Mouse (Mus musculus) liver, embryonic 12.5 days (tissue): ENCODE measurements at regions not wholly inside any gene's neighbourhood (a gene's known extent, or its start where the extent isn't known, plus 50 kb on each side); places are given as distances from the start of the nearest gene placed in this dataset.
A peak's percentile ranks its signal among the peaks of the same experiment; 100 is the strongest.

ENCODE experiments used
- ATAC-seq: fragments of 200-750 bp; cut with Nextera tagmentation; 2 replicates; pipeline ENCODE4 v1.8.0; 2017; ENCODE audit warnings: moderate number of reproducible peaks, mild to moderate bottlenecking, moderate library complexity
- H3K27ac ChIP-seq: fragments of 300-500 bp; sonication (generic); 2 replicates; pipeline ENCODE4 v1.5.1; 2016; ENCODE audit warnings: mild to moderate bottlenecking
- H3K27me3 ChIP-seq: fragments of 300-500 bp; sonication (generic); replicated peaks from 2 replicates; pipeline ENCODE4 v1.6.1; 2016; ENCODE audit warnings: mild to moderate bottlenecking, moderate library complexity
- H3K36me3 ChIP-seq: fragments of 300-500 bp; sonication (generic); 2 replicates; pipeline ENCODE4 v1.6.1; 2016; ENCODE audit warnings: mild to moderate bottlenecking, moderate library complexity
- H3K4me1 ChIP-seq: fragments of 300-500 bp; sonication (generic); 2 replicates; pipeline ENCODE4 v1.6.1; 2016
- H3K4me2 ChIP-seq: fragments of 300-500 bp; sonication (generic); 2 replicates; pipeline ENCODE4 v1.6.1; 2016; ENCODE audit warnings: mild to moderate bottlenecking, moderate library complexity
- H3K4me3 ChIP-seq: fragments of 300-500 bp; sonication (generic); 2 replicates; pipeline ENCODE4 v1.5.1; 2016; ENCODE audit warnings: mild to moderate bottlenecking, moderate library complexity
- H3K9ac ChIP-seq: fragments of 300-500 bp; sonication (generic); 2 replicates; pipeline ENCODE4 v1.6.1; 2016; ENCODE audit warnings: mild to moderate bottlenecking, moderate library complexity
- H3K9me3 ChIP-seq: fragments of 300-500 bp; sonication (generic); replicated peaks from 2 replicates; pipeline ENCODE4 v1.6.1; 2016; ENCODE audit warnings: mild to moderate bottlenecking, moderate library complexity
- WGBS: fragments of 180-500 bp; shearing (Covaris S2); methylation state at CpG from one replicate; pipeline ENCODE4 v1.1.7; 2016; ENCODE audit not compliant: insufficient replicate concordance; 5-methylcytosine and 5-hydroxymethylcytosine counted together

DNA sequence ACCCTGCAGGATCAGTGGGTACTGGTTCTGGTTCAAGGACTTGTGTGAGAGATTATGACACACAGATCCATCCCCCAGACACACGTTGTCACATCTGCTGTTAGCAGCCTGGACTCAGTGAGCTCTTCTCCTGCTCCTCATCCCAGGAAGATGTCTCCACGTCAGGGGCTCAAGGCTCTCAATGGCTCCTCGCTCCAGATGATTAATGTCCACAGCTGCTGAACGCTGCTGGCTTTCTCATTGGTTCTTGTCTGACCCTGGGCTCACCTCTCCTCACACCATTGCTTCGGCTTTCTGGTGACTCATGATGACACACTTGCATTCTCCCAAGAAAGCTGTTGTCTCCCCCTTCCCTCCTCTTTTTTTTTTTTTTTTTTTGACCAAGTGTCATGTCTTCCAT, 116.2 kb downstream of the Gadd45g start:
- Histone ChIP-seq H3K9ac (no peak overlapping the region), H3K27me3 (0 out of 2 replicates have a peak, but pooled peaks cover 13% of the 10 kb centered on the region), H3K4me2 (no peak overlapping the region), H3K36me3 (no peaks in the 10 kb centered on the region), H3K27ac (no peak overlapping the region), H3K9me3 (no peaks in the 10 kb centered on the region), H3K4me1 (peaks cover 37% of the 10 kb centered on the region), H3K4me3 (no peak overlapping the region)
- WGBS, result 49% methylated on average over 5 of the region's 5 CpGs
- ATAC-seq, result no peak

DNA sequence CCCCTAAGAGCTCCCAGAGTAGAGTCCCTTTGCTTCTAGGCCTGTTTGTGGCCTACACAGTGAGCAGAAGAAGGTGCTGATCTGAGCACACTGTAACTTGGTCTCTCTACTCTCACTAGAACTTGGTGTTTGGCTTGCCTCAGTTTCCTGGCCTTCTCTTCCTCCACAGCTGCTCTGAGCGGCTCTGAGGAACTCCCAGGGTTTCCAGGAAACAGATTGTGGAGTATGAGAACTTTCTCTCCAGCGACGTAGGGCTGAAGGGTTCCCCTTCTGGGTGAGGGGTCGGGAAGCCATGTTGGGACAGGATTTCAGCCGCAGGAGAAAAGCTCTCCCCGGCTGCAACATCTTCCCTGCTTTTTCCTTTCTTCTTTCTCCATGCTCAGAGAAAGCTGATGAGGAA, 117.5 kb downstream of the Gadd45g start:
- Histone ChIP-seq H3K4me3 (no peak overlapping the region), H3K27me3 (0 out of 2 replicates have a peak, but pooled peaks cover 15% of the 10 kb centered on the region), H3K27ac (no peak overlapping the region), H3K36me3 (no peaks in the 10 kb centered on the region), H3K4me1 (peaks cover 30% of the 10 kb centered on the region), H3K9me3 (no peaks in the 10 kb centered on the region), H3K9ac (no peak overlapping the region), H3K4me2 (no peak overlapping the region)
- WGBS, result 23% methylated on average over 6 of the region's 6 CpGs
- no peak for ATAC-seq

DNA sequence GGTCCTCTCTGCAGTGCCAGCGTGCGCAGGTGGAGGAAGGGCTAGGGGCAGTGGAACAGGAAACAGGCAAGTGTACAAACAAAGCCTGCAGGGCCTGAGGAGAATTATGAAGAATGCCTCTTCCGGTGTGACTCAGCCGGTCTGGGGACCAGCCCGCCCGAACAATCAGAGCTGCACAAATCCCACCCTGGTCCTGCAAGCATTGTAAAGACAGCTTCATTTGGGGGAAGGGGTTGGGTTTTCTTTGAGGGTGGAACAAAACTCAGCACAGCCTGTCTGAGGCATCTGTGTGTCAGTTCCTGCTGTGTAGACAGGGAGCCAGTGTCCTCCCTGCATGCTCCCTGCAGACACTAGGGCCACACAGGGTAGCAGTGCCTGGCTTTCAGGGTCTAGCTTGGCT, 117.9 kb downstream of the Gadd45g start:
- peak; percentile 28; the same call in 1 of the 2 replicates for ATAC-seq
- no peak overlapping the region for H3K9ac ChIP-seq
- H3K4me1 ChIP-seq, result peaks cover 30% of the 10 kb centered on the region
- no peak overlapping the region for H3K4me3 ChIP-seq
- 0 out of 2 replicates have a peak, but pooled peaks cover 15% of the 10 kb centered on the region for H3K27me3 ChIP-seq
- 21% methylated on average over 6 of the region's 6 CpGs for WGBS
- no peaks in the 10 kb centered on the region for H3K9me3 ChIP-seq
- no peak overlapping the region for H3K4me2 ChIP-seq
- 0 out of 2 replicates have a peak overlapping the region, but pooled peaks have one; percentile 7 for H3K27ac ChIP-seq
- H3K36me3 ChIP-seq, result no peaks in the 10 kb centered on the region

DNA sequence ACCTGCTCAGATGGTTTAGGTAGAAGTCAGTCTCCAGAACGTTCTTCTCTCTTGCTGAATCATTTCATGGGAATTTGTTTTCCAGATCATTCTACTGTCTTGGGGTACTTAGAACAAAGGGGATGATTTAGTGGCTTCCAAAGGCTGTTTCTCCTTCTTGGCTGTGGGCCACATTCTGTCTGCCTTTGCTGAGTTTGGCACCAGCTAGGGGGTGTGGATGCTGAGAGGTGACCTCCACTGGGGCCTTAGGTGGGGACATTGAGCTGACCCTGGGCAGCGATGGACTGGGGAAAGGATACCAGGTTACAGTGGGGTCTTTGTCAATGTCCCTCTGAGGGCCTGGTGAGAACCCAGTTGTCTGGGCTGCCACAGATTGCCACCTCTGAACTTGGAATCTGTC, 118.4 kb downstream of the Gadd45g start:
- 64% methylated on average over 2 of the region's 2 CpGs for WGBS

DNA sequence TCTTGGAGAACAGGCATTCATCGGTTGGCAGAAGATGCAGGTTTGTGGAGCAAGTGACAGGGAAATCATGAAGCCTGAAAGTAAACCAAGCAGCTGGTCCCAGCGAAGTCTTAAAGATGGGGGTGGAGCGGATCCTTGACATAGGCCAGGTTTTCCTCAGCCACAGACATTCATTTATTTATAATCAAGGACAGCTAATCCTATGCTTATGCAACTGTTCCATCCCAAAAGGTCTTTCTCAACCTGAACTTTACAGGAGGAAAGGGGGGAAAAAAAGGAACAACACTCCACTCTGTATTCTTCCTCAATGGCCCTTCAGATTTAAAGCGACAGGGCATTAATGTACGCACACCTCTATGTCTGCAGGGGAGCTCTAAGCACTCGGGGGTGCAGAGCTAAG, 121.6 kb downstream of the Gadd45g start:
- ATAC-seq, result no peak
- Histone ChIP-seq H3K4me1 (peaks cover 29% of the 10 kb centered on the region), H3K27ac (no peak overlapping the region), H3K9me3 (no peaks in the 10 kb centered on the region), H3K4me2 (no peak overlapping the region), H3K36me3 (no peaks in the 10 kb centered on the region), H3K4me3 (no peak overlapping the region), H3K27me3 (0 out of 2 replicates have a peak, but pooled peaks cover 18% of the 10 kb centered on the region), H3K9ac (no peak overlapping the region)
- WGBS, result 73% methylated on average over 6 of the region's 6 CpGs

More for the DNA sequence above, 118.4 kb downstream of the Gadd45g start:
- Histone ChIP-seq H3K9me3 (no peaks in the 10 kb centered on the region), H3K4me3 (no peak overlapping the region), H3K9ac (no peak overlapping the region), H3K36me3 (no peaks in the 10 kb centered on the region), H3K4me1 (peaks cover 32% of the 10 kb centered on the region), H3K27ac (0 out of 2 replicates have a peak overlapping the region, but pooled peaks have one; percentile 7), H3K4me2 (no peak overlapping the region), H3K27me3 (0 out of 2 replicates have a peak, but pooled peaks cover 18% of the 10 kb centered on the region)
- ATAC-seq, result no peak

DNA sequence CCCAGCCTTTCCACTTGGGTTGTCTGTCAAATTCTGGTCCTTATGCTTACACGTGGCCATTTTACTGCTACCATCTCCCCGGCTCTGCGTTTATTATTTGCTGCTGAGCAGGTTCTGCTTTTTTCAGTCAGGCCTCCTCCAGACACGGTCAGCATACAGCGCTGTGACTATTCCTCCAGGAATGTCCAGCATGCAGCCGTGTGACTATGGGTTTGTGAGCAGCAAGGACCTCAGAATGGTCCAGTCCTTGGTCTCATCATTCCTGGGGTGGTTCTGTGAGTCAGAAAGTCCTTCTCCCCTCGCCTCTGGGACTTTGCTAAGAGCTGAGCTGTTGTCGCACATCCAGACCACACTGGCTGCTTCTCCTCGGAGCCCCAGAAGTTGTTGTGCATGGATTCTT, 122.3 kb downstream of the Gadd45g start:
- H3K4me1 ChIP-seq, result peaks cover 34% of the 10 kb centered on the region
- H3K4me2 ChIP-seq, result no peak overlapping the region
- H3K9me3 ChIP-seq, result no peaks in the 10 kb centered on the region
- H3K36me3 ChIP-seq, result no peaks in the 10 kb centered on the region
- 0 out of 2 replicates have a peak, but pooled peaks cover 13% of the 10 kb centered on the region for H3K27me3 ChIP-seq
- no peak for ATAC-seq
- no peak overlapping the region for H3K27ac ChIP-seq
- WGBS, result 59% methylated on average over 9 of the region's 9 CpGs
- no peak overlapping the region for H3K9ac ChIP-seq
- no peak overlapping the region for H3K4me3 ChIP-seq

DNA sequence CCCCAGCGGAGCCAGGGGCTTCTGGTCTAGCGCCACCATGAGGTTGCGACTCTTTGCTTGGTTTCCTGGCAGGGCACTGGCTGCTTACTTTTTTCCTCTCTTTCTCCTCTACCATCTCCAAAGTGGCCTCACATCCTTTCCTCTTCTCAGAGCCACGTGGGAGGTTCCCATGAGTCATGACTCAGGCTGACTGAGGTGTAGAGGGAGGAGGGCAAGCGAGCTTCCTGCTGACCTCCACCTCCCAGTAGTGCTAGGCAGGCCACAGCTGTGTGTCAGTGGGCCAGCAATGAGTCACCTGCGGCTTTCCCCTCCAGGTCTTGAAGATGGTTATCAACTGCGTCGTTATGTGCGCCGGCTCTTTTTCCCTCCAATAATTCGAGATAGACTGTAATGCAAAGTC, 123.6 kb downstream of the Gadd45g start:
- 52% methylated on average over 11 of the region's 11 CpGs for WGBS
- ATAC-seq, result no peak
- Histone ChIP-seq H3K4me1 (peaks cover 39% of the 10 kb centered on the region), H3K27ac (no peak overlapping the region), H3K4me3 (no peak overlapping the region), H3K4me2 (no peak overlapping the region), H3K36me3 (no peaks in the 10 kb centered on the region), H3K9ac (no peak overlapping the region), H3K9me3 (no peaks in the 10 kb centered on the region), H3K27me3 (0 out of 2 replicates have a peak, but pooled peaks cover 11% of the 10 kb centered on the region)

DNA sequence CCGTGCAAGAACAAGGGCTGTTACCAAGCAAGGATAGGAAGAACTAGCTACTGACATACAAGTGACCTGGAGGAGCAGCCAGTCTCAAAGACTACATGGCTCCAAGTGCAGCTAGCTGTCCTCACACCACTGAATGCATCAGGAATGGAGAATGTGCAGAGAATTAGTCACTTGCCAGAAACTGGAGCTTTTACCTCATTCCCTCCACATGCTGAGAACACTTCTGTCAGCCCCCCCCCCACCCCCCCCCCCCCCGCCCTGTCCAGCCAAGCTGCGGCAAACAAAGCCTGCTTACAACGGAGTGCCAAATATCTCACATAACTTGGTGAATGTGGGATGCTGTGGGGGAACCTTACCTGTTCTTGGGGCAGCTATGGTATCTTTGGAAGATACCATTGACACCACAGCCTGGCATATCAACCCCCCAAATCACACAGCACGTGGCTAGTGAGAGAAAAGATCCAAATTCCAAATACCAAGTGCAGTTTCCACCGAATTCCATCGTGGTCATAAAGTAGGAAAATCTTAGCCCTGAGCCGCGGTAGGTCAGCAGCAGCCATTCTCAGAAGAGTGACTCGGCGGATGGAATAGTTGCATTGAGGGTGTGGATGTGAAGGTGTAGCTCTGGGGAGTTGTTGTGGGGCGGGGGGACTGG, 126.3 kb downstream of the Gadd45g start:
- H3K4me3 ChIP-seq, result no peak overlapping the region
- peaks cover 52% of the 10 kb centered on the region for H3K4me1 ChIP-seq
- H3K27ac ChIP-seq, result no peak overlapping the region
- peaks cover 7% of the 10 kb centered on the region for H3K9me3 ChIP-seq
- no peak for ATAC-seq
- H3K9ac ChIP-seq, result no peak overlapping the region
- no peak overlapping the region for H3K4me2 ChIP-seq
- no peaks in the 10 kb centered on the region; the same call in 1 of the 2 replicates for H3K36me3 ChIP-seq
- 71% methylated on average over 12 of the region's 12 CpGs for WGBS
- 0 out of 2 replicates have a peak, but pooled peaks cover 4% of the 10 kb centered on the region for H3K27me3 ChIP-seq

DNA sequence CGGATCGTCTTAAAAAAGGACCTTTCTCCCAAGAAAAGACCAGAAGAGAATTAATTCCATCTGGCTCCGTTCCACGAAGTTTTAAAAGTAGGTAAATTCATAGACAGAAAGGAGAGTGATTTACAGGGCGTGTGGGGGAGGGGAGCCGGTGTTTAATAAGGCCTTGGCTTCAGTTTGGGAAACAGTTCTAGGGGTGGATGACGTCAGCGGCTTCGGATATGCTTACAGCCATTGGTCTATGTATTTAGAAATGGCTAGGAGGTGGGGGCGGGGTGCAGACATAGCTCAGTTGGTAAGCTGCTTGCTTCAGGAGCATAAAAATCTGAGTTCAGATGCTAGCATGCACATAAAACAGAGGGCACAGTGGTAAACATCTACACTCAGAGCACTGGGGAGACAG, 127.0 kb downstream of the Gadd45g start:
- Histone ChIP-seq H3K9ac (no peak overlapping the region), H3K4me1 (peaks cover 56% of the 10 kb centered on the region)
- no peak for ATAC-seq

DNA sequence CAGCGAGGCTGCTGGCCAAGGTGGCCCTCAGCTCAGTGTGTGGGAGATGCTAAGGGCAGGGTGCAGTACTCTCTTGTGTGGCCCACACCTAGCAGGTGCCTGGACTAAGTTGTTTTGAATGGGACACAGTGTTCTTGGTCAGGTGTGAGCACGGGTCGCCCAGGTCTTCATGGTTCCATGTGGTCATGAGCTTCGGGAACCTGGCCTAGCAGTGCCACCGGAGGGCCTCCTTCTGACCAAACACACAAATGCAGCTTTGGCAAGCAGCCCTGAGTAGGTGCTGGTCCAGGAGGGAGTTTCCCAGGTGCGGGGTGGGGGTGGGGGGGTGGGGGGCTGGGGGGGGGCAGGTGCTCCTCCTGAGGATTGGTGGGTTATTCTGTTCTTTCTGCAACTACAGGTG, 127.6 kb downstream of the Gadd45g start:
- H3K27me3 ChIP-seq, result 0 out of 2 replicates have a peak, but pooled peaks cover 3% of the 10 kb centered on the region
- 91% methylated on average over 6 of the region's 6 CpGs for WGBS
- no peak overlapping the region for H3K9ac ChIP-seq
- H3K27ac ChIP-seq, result 0 out of 2 replicates have a peak overlapping the region, but pooled peaks have one; percentile 91
- H3K9me3 ChIP-seq, result peaks cover 13% of the 10 kb centered on the region
- no peaks in the 10 kb centered on the region; the same call in 1 of the 2 replicates for H3K36me3 ChIP-seq
- ATAC-seq, result no peak
- no peak overlapping the region for H3K4me2 ChIP-seq
- H3K4me1 ChIP-seq, result peaks cover 62% of the 10 kb centered on the region
- H3K4me3 ChIP-seq, result no peak overlapping the region

More for the DNA sequence above, 127.0 kb downstream of the Gadd45g start:
- no peaks in the 10 kb centered on the region; the same call in 1 of the 2 replicates for H3K36me3 ChIP-seq
- no peak overlapping the region for H3K4me3 ChIP-seq
- WGBS, result 74% methylated on average over 10 of the region's 10 CpGs
- H3K4me2 ChIP-seq, result no peak overlapping the region
- peaks cover 13% of the 10 kb centered on the region for H3K9me3 ChIP-seq
- 0 out of 2 replicates have a peak, but pooled peaks cover 3% of the 10 kb centered on the region for H3K27me3 ChIP-seq
- H3K27ac ChIP-seq, result no peak overlapping the region

DNA sequence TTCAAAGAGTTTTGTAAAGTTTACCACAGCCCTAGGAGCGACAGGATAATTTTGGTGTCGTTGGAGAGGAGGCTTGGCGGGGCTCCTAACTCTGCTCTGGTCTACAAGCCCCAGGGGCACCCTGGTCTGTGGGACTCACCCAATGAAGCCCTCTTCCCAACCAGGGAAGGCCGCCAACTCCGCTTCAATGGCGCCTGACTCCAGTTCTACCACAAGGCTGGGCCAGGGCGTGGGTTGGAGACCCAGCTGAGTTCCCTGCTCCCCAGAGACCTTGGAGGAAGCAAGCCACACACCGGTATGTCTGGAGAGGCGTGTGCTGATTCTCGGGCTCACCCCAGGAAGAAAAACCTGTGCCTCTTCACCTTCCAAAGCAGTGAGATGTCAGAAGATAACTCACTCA, 128.9 kb downstream of the Gadd45g start:
- H3K9ac ChIP-seq, result peak overlapping the region; percentile 69
- H3K4me2 ChIP-seq, result peak overlapping the region; percentile 69
- H3K27ac ChIP-seq, result peak overlapping the region; percentile 91
- no peaks in the 10 kb centered on the region; the same call in 1 of the 2 replicates for H3K36me3 ChIP-seq
- H3K9me3 ChIP-seq, result peaks cover 13% of the 10 kb centered on the region
- 65% methylated on average over 10 of the region's 10 CpGs for WGBS
- H3K4me1 ChIP-seq, result peaks cover 69% of the 10 kb centered on the region
- peak overlapping the region; percentile 8; the same call in 1 of the 2 replicates for H3K4me3 ChIP-seq
- no peak for ATAC-seq
- H3K27me3 ChIP-seq, result no peaks in the 10 kb centered on the region

DNA sequence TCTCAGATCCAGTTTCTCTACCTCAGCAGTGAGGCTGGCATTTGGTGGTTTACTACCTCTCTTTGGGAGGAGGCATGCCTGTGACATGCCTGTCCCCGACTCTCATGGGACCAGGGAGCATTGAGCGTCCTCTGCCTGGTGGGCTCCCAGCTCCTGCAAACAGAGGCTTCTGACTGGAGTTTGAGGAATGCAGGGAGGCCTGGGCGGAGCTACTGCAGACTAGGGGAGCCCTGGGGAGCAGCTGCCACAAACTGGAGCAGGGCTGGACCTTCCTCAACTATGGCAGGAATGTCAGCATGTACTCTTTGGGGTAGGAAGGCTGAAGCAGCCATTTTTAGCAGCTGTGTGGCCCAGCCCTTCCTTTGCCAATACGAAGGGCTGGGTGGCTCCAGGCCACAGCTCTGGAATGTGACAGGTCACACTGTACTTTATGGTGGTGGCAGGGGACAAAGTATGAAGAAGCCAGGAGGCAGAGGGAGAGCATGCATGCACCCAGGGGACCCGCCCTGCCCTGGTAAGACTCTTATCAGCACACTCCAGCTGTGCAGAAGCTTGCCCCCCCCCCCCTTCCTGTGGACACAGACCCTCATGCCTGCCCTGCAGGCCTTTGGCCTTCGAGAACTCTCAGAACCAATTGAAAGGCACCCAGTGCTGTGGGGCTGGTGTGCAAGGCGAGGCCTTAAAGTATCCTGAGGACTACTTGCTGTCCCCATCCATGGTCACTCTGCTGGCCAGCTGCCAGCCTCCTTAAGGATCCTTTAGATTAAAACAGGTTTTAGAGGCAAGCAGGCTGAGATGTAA, 129.5 kb downstream of the Gadd45g start:
- Histone ChIP-seq H3K9me3 (peaks cover 13% of the 10 kb centered on the region), H3K36me3 (no peaks in the 10 kb centered on the region; the same call in 1 of the 2 replicates), H3K4me1 (peaks cover 74% of the 10 kb centered on the region), H3K4me2 (peak overlapping the region; percentile 69), H3K27me3 (no peaks in the 10 kb centered on the region), H3K27ac (peak overlapping the region; percentile 91), H3K9ac (peak overlapping the region; percentile 69), H3K4me3 (peak overlapping the region; percentile 8)
- ATAC-seq, result peak; percentile 91
- WGBS, result 17% methylated on average over 7 of the region's 7 CpGs
